Mouse (Mus musculus): ENCODE measurements around the gene Antxr1. TPM values are rescaled to one million over a fixed set of nuclear protein-coding genes. Genes with fewer than 3 reads are reported as not detected.

Antxr1 gene
- polyA plus RNA-seq, 2 experiments = 0.27 to 0.75 TPM

DNA sequence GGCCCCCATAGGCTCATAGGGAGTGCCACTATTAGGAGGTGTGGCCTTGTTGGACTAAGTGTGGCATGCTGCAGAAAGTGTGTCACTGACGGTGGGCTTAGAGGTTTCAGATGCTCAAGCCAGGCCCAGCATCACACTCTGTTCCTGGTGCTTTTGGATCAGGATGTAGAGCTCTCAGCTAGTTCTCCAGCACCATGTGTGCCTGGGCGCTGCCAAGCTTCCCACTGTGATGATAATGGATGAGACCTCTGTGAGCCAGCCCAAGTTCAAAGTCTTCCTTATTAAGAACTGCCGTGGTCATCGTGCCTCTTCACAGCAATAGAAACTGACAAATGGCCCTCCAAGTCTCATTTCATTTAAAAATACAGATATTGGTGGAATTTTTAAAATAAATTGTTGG is 22.9 kb downstream of the Antxr1 start:
- DNase-seq (ENCODE audit: low read depth in 3 of 3, low spot score in 3 of 3) = no peak
- Histone ChIP-seq H3K27ac (no peak overlapping the region), H3K27me3 (ENCODE audit: control insufficient read depth, insufficient read depth, low read length) (no peaks in the 10 kb centered on the region), H3K9ac (replicated peaks) (no peak overlapping the region), H3K4me3 (ENCODE audit: insufficient read depth in 1 of 2, low read depth in 2 of 2, low read length in 2 of 2) (no peak overlapping the region), H3K36me3 (replicated peaks; ENCODE audit: control insufficient read depth, insufficient read depth, low read depth) (no peaks in the 10 kb centered on the region), H3K4me1 (replicated peaks; ENCODE audit: control insufficient read depth in 2 of 2, insufficient read depth in 2 of 2, low read length in 1 of 2) (no peaks in the 10 kb centered on the region), H3K4me2 (ENCODE audit: low read depth) (no peak overlapping the region), H3K9me3 (ENCODE audit: control insufficient read depth, low read length) (no peaks in the 10 kb centered on the region)
- ATAC-seq (ENCODE audit: insufficient read depth) = no peak
- TF ChIP-seq EP300 (IDR thresholded peaks at IDR 0.05; ENCODE audit: low read depth) (no peak), CTCF (IDR thresholded peaks at IDR 0.05; ENCODE audit: low read depth) (no peak)
- 53% methylated on average over 4 of the region's 4 CpGs for WGBS (ENCODE audit: insufficient replicate concordance)

DNA sequence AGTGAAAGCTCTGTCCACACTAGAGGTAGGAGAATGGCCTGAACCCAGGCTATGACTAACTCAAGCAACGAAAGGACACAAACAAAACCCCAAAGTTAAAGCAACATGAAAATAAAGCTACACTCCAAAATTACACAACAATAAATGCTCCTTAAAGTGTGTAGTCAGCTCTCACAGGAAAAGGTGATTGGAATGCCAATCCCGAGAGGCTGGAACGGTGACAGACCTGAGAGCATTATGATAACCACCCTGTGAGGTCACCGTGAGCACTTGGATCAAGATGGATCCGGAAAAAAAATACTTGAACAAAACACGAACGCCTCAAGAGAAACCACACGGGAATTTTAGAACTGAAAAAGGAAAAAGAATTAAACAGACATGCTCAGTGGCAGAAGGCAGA is 31.1 kb downstream of the Antxr1 start:
- Histone ChIP-seq H3K9me3 (ENCODE audit: control insufficient read depth, low read length) (no peaks in the 10 kb centered on the region), H3K27ac (no peak overlapping the region), H3K4me1 (replicated peaks; ENCODE audit: control insufficient read depth in 2 of 2, insufficient read depth in 2 of 2, low read length in 1 of 2) (no peaks in the 10 kb centered on the region; a peak in 1 of 4 replicates), H3K36me3 (replicated peaks; ENCODE audit: control insufficient read depth, insufficient read depth, low read depth) (no peaks in the 10 kb centered on the region), H3K4me3 (ENCODE audit: insufficient read depth in 1 of 2, low read depth in 2 of 2, low read length in 2 of 2) (no peak overlapping the region), H3K27me3 (ENCODE audit: control insufficient read depth, insufficient read depth, low read length) (no peaks in the 10 kb centered on the region), H3K9ac (replicated peaks) (no peak overlapping the region), H3K4me2 (ENCODE audit: low read depth) (no peak overlapping the region)
- no peak for ATAC-seq (ENCODE audit: insufficient read depth)
- 69% methylated on average over 8 of the region's 8 CpGs for WGBS (ENCODE audit: insufficient replicate concordance)
- no peak for DNase-seq (ENCODE audit: low read depth in 3 of 3, low spot score in 3 of 3)
- TF ChIP-seq CTCF (IDR thresholded peaks at IDR 0.05; ENCODE audit: low read depth) (no peak), EP300 (IDR thresholded peaks at IDR 0.05; ENCODE audit: low read depth) (no peak)

GRCm38 (mm10) chr6:87302746-87303145 is 32.9 kb downstream of the Antxr1 start:
- TF ChIP-seq EP300 (IDR thresholded peaks at IDR 0.05; ENCODE audit: low read depth) = no peak
- H3K4me1 ChIP-seq (replicated peaks; ENCODE audit: control insufficient read depth in 2 of 2, insufficient read depth in 2 of 2, low read length in 1 of 2) = peaks cover 0 to 5% of the 10 kb centered on the region in 2 experiments; a peak in 2 of 4 replicates
- H3K4me3 ChIP-seq (ENCODE audit: insufficient read depth in 1 of 2, low read depth in 2 of 2, low read length in 2 of 2) = no peak overlapping the region
- H3K27ac ChIP-seq = no peak overlapping the region
- no peaks in the 10 kb centered on the region for H3K27me3 ChIP-seq (ENCODE audit: control insufficient read depth, insufficient read depth, low read length)
- no peak for DNase-seq (ENCODE audit: low read depth in 3 of 3, low spot score in 3 of 3)
- no peak overlapping the region for H3K4me2 ChIP-seq (ENCODE audit: low read depth)
- H3K9me3 ChIP-seq (ENCODE audit: control insufficient read depth, low read length) = no peaks in the 10 kb centered on the region
- 63% methylated on average over 5 of the region's 5 CpGs for WGBS (ENCODE audit: insufficient replicate concordance)
- H3K36me3 ChIP-seq (replicated peaks; ENCODE audit: control insufficient read depth, insufficient read depth, low read depth) = no peaks in the 10 kb centered on the region
- H3K9ac ChIP-seq (replicated peaks) = no peak overlapping the region
- ATAC-seq (ENCODE audit: insufficient read depth) = no peak

DNA sequence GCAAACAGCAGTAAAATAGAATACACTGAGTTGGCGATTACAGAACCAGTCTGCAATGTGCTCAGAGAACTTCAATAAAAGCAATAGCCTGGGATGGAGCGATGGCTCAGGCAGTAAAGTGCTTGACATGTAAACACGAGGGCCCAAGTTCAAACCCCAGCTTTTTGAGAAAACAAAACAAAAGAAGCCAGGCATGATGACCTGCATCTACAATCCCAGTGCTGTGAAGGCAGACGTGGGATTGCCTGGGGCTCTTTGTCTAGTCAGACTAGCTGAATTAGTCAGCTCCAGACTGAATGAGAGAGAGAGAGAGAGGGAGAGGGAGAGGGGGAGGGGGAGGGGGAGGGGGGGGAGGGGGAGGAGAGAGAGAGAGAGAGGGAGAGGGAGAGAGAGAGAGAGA is 33.6 kb downstream of the Antxr1 start:
- Histone ChIP-seq H3K4me2 (ENCODE audit: low read depth) (no peak overlapping the region), H3K36me3 (replicated peaks; ENCODE audit: control insufficient read depth, insufficient read depth, low read depth) (no peaks in the 10 kb centered on the region), H3K27me3 (ENCODE audit: control insufficient read depth, insufficient read depth, low read length) (no peaks in the 10 kb centered on the region), H3K4me3 (ENCODE audit: insufficient read depth in 1 of 2, low read depth in 2 of 2, low read length in 2 of 2) (no peak overlapping the region), H3K9me3 (ENCODE audit: control insufficient read depth, low read length) (no peaks in the 10 kb centered on the region), H3K4me1 (replicated peaks; ENCODE audit: control insufficient read depth in 2 of 2, insufficient read depth in 2 of 2, low read length in 1 of 2) (peaks cover 0 to 5% of the 10 kb centered on the region in 2 experiments; a peak in 2 of 4 replicates), H3K27ac (no peak overlapping the region), H3K9ac (replicated peaks) (no peak overlapping the region)
- 53% methylated on average over 4 of the region's 4 CpGs for WGBS (ENCODE audit: insufficient replicate concordance)
- no peak for ATAC-seq (ENCODE audit: insufficient read depth)
- no peak for DNase-seq (ENCODE audit: low read depth in 3 of 3, low spot score in 3 of 3)
- no peak for TF ChIP-seq EP300 (IDR thresholded peaks at IDR 0.05; ENCODE audit: low read depth)

DNA sequence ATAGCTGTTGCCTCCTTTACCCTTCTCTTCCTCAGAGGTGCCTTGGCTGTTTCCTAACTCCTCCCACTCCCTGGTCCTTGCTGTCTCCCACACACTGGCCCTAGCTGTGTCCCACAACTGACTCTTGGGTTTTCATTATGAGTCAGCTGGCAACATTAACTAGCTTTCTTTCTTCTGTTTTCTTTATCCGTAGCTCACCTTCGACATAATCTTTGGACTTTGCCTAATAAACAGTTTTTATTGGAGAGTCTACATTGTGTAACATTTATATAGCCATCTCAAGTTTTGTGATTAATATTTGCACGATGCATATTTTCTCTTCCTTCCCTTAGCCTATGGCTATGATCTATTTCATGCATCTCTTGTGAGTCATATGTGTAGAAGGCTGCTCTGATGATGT is 40.7 kb downstream of the Antxr1 start:
- Histone ChIP-seq H3K4me2 (ENCODE audit: low read depth) (no peak overlapping the region), H3K27ac (no peak overlapping the region), H3K9me3 (ENCODE audit: control insufficient read depth, low read length) (no peaks in the 10 kb centered on the region), H3K27me3 (ENCODE audit: control insufficient read depth, insufficient read depth, low read length) (no peaks in the 10 kb centered on the region), H3K4me3 (ENCODE audit: insufficient read depth in 1 of 2, low read depth in 2 of 2, low read length in 2 of 2) (no peak overlapping the region), H3K9ac (replicated peaks) (no peak overlapping the region), H3K4me1 (replicated peaks; ENCODE audit: control insufficient read depth in 2 of 2, insufficient read depth in 2 of 2, low read length in 1 of 2) (peaks cover 0 to 5% of the 10 kb centered on the region in 2 experiments; a peak in 2 of 4 replicates), H3K36me3 (replicated peaks; ENCODE audit: control insufficient read depth, insufficient read depth, low read depth) (no peaks in the 10 kb centered on the region)
- DNase-seq (ENCODE audit: low read depth in 3 of 3, low spot score in 3 of 3) (no peak), ATAC-seq (ENCODE audit: insufficient read depth) (no peak)
- 61% methylated on average over 3 of the region's 3 CpGs for WGBS (ENCODE audit: insufficient replicate concordance)
- TF ChIP-seq EP300 (IDR thresholded peaks at IDR 0.05; ENCODE audit: low read depth) (no peak), CTCF (IDR thresholded peaks at IDR 0.05; ENCODE audit: low read depth) (no peak)

Data from liver, embryonic 14.5 days (tissue).